Mouse (Mus musculus): ENCODE data around the gene Cyp2c70. TPM values are rescaled to one million over a fixed set of nuclear protein-coding genes. Genes with fewer than 3 reads are reported as not detected.
"Not testable (repeated sequence)": the region's sequence is repeated elsewhere in the genome, so short reads cannot be mapped to it uniquely, and the experiment has no call there.

Cyp2c70 gene
- polyA plus RNA-seq, 2 experiments, result not detected

- Histone ChIP-seq H3K27ac (replicated peaks; ENCODE audit: low read depth, low read length) (no peak overlapping the region), H3K4me2 (replicated peaks; ENCODE audit: low read depth, low read length, severe bottlenecking) (no peak overlapping the region), H3K4me3 (replicated peaks; ENCODE audit: low read length) (no peak overlapping the region), H3K9me3 (ENCODE audit: control insufficient read depth, low read length) (no peaks in the 10 kb centered on the region), H3K36me3 (ENCODE audit: control insufficient read depth, insufficient read depth, low read length) (no peaks in the 10 kb centered on the region), H3K27me3 (ENCODE audit: control insufficient read depth, insufficient read depth, low read length) (no peaks in the 10 kb centered on the region), H3K4me1 (ENCODE audit: control insufficient read depth, insufficient read depth, low read length) (no peaks in the 10 kb centered on the region), H3K9ac (ENCODE audit: low read depth, low read length, severe bottlenecking) (no peak overlapping the region)
- DNase-seq (ENCODE audit: low spot score) (no peak), ATAC-seq (ENCODE audit: low FRiP score, low read depth) (no peak)
- 71% methylated on average over 5 of the region's 5 CpGs for WGBS
- TF ChIP-seq POLR2A (IDR thresholded peaks at IDR 0.05; ENCODE audit: borderline replicate concordance, extremely low read depth, insufficient read depth, insufficient read length), result no peak
Observed at GRCm38 (mm10) chr19:40225761-40226110, 38.6 kb upstream of the Cyp2c70 start.

- Histone ChIP-seq H3K4me3 (replicated peaks; ENCODE audit: low read length) (no peak overlapping the region), H3K9ac (ENCODE audit: low read depth, low read length, severe bottlenecking) (no peak overlapping the region), H3K36me3 (ENCODE audit: control insufficient read depth, insufficient read depth, low read length) (no peaks in the 10 kb centered on the region), H3K27ac (replicated peaks; ENCODE audit: low read depth, low read length) (no peak overlapping the region), H3K4me1 (ENCODE audit: control insufficient read depth, insufficient read depth, low read length) (no peaks in the 10 kb centered on the region), H3K27me3 (ENCODE audit: control insufficient read depth, insufficient read depth, low read length) (no peaks in the 10 kb centered on the region), H3K9me3 (ENCODE audit: control insufficient read depth, low read length) (no peaks in the 10 kb centered on the region), H3K4me2 (replicated peaks; ENCODE audit: low read depth, low read length, severe bottlenecking) (no peak overlapping the region)
- 0 out of 2 replicates have a peak, but pooled peaks have one; percentile 53 for ATAC-seq (ENCODE audit: low FRiP score, low read depth)
- DNase-seq (ENCODE audit: low spot score), result peak; percentile 73
- no peak for TF ChIP-seq POLR2A (IDR thresholded peaks at IDR 0.05; ENCODE audit: borderline replicate concordance, extremely low read depth, insufficient read depth, insufficient read length)
- 68% methylated on average over 5 of the region's 5 CpGs for WGBS
Observed at GRCm38 (mm10) chr19:40225102-40225760, 38.1 kb upstream of the Cyp2c70 start.

GRCm38 (mm10) chr19:40222307-40222706, 35.2 kb upstream of the Cyp2c70 start:
- not testable (repeated sequence) for H3K4me2 ChIP-seq (replicated peaks; ENCODE audit: low read depth, low read length, severe bottlenecking); H3K4me3 ChIP-seq (replicated peaks; ENCODE audit: low read length); H3K4me1 ChIP-seq (ENCODE audit: control insufficient read depth, insufficient read depth, low read length); H3K27ac ChIP-seq (replicated peaks; ENCODE audit: low read depth, low read length); H3K27me3 ChIP-seq (ENCODE audit: control insufficient read depth, insufficient read depth, low read length); H3K36me3 ChIP-seq (ENCODE audit: control insufficient read depth, insufficient read depth, low read length); H3K9ac ChIP-seq (ENCODE audit: low read depth, low read length, severe bottlenecking); DNase-seq (ENCODE audit: low spot score); H3K9me3 ChIP-seq (ENCODE audit: control insufficient read depth, low read length); ATAC-seq (ENCODE audit: low FRiP score, low read depth)
- WGBS, result 97% methylated on average over 9 of the region's 9 CpGs

GRCm38 (mm10) chr19:40220878-40221277, 33.7 kb upstream of the Cyp2c70 start:
- no peak for TF ChIP-seq POLR2A (IDR thresholded peaks at IDR 0.05; ENCODE audit: borderline replicate concordance, extremely low read depth, insufficient read depth, insufficient read length)
- 84% methylated on average over 5 of the region's 5 CpGs for WGBS
- H3K4me3 ChIP-seq (replicated peaks; ENCODE audit: low read length), result no peak overlapping the region
- H3K4me1 ChIP-seq (ENCODE audit: control insufficient read depth, insufficient read depth, low read length), result no peaks in the 10 kb centered on the region
- H3K36me3 ChIP-seq (ENCODE audit: control insufficient read depth, insufficient read depth, low read length), result no peaks in the 10 kb centered on the region
- no peak overlapping the region for H3K4me2 ChIP-seq (replicated peaks; ENCODE audit: low read depth, low read length, severe bottlenecking)
- no peaks in the 10 kb centered on the region for H3K9me3 ChIP-seq (ENCODE audit: control insufficient read depth, low read length)
- no peak overlapping the region for H3K9ac ChIP-seq (ENCODE audit: low read depth, low read length, severe bottlenecking)
- DNase-seq (ENCODE audit: low spot score), result no peak
- H3K27me3 ChIP-seq (ENCODE audit: control insufficient read depth, insufficient read depth, low read length), result no peaks in the 10 kb centered on the region
- no peak for ATAC-seq (ENCODE audit: low FRiP score, low read depth)
- no peak overlapping the region for H3K27ac ChIP-seq (replicated peaks; ENCODE audit: low read depth, low read length)

- H3K36me3 ChIP-seq (ENCODE audit: control insufficient read depth, insufficient read depth, low read length); H3K27me3 ChIP-seq (ENCODE audit: control insufficient read depth, insufficient read depth, low read length); H3K4me3 ChIP-seq (replicated peaks; ENCODE audit: low read length); H3K4me2 ChIP-seq (replicated peaks; ENCODE audit: low read depth, low read length, severe bottlenecking); H3K9me3 ChIP-seq (ENCODE audit: control insufficient read depth, low read length); H3K4me1 ChIP-seq (ENCODE audit: control insufficient read depth, insufficient read depth, low read length); DNase-seq (ENCODE audit: low spot score); H3K9ac ChIP-seq (ENCODE audit: low read depth, low read length, severe bottlenecking); H3K27ac ChIP-seq (replicated peaks; ENCODE audit: low read depth, low read length); ATAC-seq (ENCODE audit: low FRiP score, low read depth): not testable (repeated sequence)
- 78% methylated on average over 4 of the region's 4 CpGs for WGBS
Observed at GRCm38 (mm10) chr19:40202947-40203346, 15.8 kb upstream of the Cyp2c70 start.

- Histone ChIP-seq H3K4me2 (replicated peaks; ENCODE audit: low read depth, low read length, severe bottlenecking) (no peak overlapping the region), H3K4me3 (replicated peaks; ENCODE audit: low read length) (no peak overlapping the region), H3K9ac (ENCODE audit: low read depth, low read length, severe bottlenecking) (no peak overlapping the region), H3K9me3 (ENCODE audit: control insufficient read depth, low read length) (no peaks in the 10 kb centered on the region), H3K27me3 (ENCODE audit: control insufficient read depth, insufficient read depth, low read length) (no peaks in the 10 kb centered on the region), H3K36me3 (ENCODE audit: control insufficient read depth, insufficient read depth, low read length) (no peaks in the 10 kb centered on the region), H3K27ac (replicated peaks; ENCODE audit: low read depth, low read length) (no peak overlapping the region), H3K4me1 (ENCODE audit: control insufficient read depth, insufficient read depth, low read length) (no peaks in the 10 kb centered on the region)
- ATAC-seq (ENCODE audit: low FRiP score, low read depth), result no peak
- TF ChIP-seq POLR2A (IDR thresholded peaks at IDR 0.05; ENCODE audit: borderline replicate concordance, extremely low read depth, insufficient read depth, insufficient read length), result no peak
- DNase-seq (ENCODE audit: low spot score), result no peak
- WGBS, result 93% methylated on average over 10 of the region's 10 CpGs
Observed at GRCm38 (mm10) chr19:40190596-40190995, 3.5 kb upstream of the Cyp2c70 start.
